Mouse (Mus musculus): ENCODE data around the gene Bpifa3.
"Not testable (repeated sequence)": the region's sequence is repeated elsewhere in the genome, so short reads cannot be mapped to it uniquely, and the experiment has no call there.

Gene Bpifa3

DNA sequence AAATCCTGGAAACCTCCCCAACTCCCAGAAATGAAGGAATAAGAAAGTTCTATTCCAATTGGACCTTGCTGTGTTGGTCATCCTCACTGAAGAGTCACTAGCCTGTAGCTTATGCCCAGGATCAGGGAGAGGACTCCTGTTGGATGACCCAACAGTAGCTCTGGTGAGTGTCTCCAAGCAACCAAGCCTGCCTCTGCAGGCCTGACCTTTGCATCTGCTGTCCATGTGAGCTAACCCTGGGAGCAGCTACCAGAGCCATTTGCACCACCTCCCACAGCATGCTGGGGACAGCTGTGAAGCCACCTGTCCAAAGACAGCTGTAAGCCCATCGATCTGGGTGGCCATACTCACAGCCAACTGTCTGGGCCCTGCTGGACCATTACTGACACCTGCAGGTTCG, at the start of gene Bpifa3:
TSS of gene Bpifa3 (plus strand) at position 217 of the 400 bp plus-strand sequence.
- DNase-seq (ENCODE audit: low spot score in 2 of 2) = no peak

DNA sequence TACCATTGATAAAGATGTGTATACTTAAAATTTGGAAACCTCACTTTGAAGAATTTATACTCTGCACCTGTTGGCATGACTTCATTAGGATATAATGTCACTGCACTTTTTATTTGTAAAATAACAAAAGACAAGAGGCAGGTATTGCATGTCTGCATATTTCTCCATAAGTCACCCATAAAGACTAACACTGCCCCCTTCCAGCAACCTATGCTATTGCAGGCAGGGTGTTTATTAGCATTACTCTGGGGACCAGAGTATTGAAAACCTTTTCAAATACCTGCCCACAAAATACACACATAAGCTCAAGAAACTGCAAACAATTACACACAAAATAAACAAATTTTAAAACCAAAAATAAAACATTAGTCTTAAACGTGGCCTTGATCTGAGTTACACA, 32.4 kb upstream of the Bpifa3 start:
- DNase-seq (ENCODE audit: low spot score in 2 of 2) = no peak

DNA sequence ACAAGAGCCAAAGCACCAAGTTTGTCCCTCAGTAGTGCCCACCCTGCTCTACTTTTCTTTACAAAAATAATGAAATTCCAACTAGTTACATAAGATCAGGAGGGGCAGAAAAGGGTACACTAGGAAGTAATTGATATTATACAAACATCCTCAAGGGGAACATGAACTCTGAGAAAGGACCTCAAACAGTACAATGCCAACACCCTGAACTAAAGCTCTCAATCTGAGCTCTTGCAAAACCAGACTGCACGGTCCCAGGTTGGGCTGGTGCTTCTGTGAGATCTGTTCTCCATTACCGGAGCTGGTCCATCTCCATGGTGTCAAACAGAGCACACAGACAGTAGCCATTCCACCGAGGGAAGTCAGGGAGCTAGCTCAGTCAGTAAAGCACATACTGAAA, 12.8 kb upstream of the Bpifa3 start:
- DNase-seq (ENCODE audit: low spot score in 2 of 2) = no peak

DNA sequence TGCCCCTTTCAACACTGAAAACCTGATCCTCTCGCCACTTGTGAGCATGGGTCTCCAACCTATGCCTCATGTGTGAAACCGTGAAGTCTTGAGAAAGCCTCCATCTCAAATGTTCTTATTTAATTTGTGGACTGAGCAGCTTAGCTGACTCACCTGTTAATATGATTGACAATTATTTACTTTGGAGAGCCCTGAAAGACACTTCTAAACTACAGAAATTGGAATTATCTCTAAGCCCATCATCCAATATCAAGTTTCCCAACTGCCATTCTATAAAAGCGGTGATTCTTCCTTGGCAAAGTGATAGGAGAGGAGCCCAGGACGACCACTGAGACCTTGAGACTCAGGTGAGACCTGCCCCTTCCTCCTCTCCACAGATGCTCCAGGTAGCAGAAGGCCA, 12.4 kb downstream of the Bpifa3 start, which contains the start of gene Bpifa1:
TSS of gene Bpifa1 (plus strand) at position 301 of the 400 bp plus-strand sequence.
- DNase-seq (ENCODE audit: low spot score in 2 of 2) = no peak

DNA sequence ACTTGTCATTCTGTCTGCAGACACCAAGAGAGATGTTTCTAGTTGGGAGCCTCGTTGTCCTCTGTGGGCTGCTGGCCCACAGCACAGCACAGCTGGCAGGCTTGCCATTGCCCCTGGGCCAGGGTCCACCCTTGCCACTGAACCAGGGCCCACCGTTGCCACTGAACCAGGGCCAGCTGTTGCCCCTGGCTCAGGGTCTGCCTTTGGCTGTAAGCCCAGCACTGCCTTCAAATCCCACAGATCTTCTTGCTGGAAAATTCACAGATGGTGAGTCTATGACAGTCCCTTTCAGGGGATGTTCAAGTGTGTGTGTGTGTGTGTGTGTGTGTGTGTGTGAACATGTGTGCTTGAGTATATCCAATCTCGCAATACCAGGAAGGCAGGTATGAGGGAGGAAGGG, 13.6 kb downstream of the Bpifa3 start:
- no peak for DNase-seq (ENCODE audit: low spot score in 2 of 2)

DNA sequence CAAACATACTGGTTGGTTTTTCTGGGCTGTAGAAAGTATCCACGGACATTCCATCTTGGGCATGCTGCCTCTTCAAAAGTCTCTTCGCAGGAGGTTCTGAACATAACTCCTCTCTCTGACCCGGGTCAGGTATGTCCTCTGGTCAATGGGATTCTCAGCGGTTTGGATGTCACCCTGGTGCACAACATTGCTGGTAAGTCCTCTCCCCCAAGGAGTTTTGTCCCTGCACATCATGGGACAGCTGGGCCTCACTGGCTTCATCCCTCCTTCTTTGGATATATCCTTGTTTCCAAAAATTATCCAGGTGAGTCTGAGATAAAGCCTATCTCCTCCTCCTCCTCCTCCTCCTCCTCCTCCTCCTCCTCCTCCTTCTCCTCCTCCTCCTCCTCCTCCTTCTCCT, 17.4 kb downstream of the Bpifa3 start:
- DNase-seq (ENCODE audit: low spot score in 2 of 2) = no peak

DNA sequence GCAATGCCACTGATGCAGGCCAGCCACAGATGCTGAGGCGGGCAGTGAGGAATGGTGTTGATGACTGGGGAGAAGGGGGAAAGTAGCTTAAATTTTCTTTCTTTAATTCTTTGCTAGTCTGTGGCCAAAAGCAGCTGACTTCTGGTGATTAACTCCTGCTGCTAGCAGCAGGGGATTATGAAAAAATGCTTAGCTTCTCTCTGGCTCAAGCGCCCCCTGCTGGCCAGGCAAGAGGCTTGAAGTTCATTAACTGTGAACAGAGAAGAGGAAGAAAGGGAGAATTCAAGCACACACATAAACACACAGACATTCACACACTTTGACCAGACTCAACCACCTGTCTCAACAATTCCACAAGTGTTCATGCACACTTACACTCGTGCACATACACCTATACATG, 28.3 kb downstream of the Bpifa3 start:
- DNase-seq (ENCODE audit: low spot score in 2 of 2) = no peak

DNA sequence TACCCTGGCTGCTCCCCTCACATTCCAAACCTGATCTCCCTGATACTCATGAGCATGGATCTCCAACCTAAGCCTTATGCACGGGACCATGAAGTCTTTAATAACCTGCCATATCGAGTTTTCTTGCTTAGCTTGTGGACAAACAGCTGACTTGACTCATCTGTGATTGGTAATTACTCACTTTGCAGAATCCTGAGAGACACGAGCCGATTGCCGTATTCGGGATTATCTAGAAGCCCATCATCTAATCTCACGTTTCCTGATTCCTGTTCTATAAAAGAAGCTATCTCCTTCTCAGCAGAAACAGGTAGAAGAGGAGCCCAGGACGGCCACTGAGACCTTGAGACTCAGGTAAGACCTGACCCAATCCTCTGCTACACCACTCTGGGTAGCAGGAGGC, 32.2 kb downstream of the Bpifa3 start, which contains the start of gene Bpifa5:
TSS of gene Bpifa5 (plus strand) at position 301 of the 400 bp plus-strand sequence.
- DNase-seq (ENCODE audit: low spot score in 2 of 2) = no peak

DNA sequence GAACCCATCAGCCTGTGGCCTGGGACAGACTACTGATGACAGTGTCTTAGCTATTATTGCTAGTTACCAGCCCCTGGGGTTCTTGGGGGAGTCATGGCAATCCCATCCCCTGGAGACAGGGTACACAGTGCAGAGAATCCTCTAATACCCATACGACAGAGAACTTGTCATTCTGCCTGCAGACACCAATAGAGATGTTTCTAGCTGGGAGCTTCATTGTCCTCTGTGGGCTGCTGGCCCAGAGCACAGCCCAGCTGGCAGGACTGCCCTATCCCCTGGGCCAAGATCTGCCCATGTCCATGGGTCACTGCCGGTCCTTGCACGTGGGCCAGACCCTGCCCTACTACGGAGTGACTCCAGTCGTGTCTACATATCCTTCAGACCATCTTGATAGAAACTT, 33.2 kb downstream of the Bpifa3 start:
- no peak for DNase-seq (ENCODE audit: low spot score in 2 of 2)

DNA sequence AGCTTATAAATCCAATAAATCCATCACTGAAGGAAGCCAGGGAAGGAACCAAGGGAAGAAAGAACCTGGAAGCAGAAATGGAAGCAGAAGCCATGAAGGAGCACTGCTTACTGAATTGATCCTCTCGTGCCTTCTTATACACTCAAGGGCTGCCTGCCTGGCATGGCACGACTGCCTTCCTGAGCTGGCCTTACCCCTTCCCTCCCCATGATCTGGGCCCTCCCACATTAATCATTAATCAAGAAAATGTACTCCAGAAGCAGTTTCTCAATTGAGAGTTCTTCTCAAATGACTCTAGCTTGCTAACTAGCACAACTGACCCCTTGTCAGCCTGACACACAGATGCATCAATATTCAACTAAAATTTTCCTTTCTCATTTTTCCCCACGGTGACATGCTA, 39.0 kb downstream of the Bpifa3 start:
- DNase-seq (ENCODE audit: low spot score in 2 of 2) = no peak

DNA sequence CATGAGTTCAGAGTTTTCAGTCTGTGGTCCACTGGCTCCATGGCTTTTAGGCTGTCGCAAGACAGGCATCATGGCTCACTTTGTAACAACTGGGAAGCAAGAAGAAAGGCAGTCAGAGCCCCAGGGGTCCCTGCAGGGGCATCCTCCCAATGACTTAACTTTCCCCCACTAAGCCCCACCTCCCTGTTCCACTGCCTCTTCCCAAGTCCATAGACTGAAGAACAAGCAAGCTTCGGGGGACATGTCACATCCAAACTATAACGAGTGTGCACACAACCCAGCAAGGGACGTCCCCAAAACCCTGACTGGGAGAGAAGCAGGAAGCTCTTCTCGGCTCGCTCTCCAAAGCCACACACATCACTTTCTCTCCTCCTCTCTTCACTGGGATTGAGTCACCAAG, 41.5 kb downstream of the Bpifa3 start:
- DNase-seq (ENCODE audit: low spot score in 2 of 2) = no peak

DNA sequence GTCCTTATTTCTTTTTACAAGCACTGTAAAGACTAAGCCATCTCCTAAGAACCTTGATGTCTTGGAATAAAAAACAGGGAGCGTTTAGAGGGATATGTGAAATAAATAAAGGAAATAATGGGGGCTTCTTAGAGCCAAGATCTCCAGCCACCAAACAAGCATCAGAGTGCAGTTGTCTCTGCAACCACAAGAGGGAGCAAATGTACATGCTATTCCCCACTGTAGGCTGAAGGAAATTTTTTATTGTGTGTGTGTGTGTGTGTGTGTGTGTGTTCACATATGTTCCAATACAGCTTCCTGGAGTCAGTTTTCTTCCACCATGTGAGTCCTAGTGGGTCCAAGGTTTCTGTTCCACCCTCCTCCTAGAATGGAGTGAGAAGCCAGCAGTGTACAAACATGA, 43.2 kb downstream of the Bpifa3 start:
- no peak for DNase-seq (ENCODE audit: low spot score in 2 of 2)

DNA sequence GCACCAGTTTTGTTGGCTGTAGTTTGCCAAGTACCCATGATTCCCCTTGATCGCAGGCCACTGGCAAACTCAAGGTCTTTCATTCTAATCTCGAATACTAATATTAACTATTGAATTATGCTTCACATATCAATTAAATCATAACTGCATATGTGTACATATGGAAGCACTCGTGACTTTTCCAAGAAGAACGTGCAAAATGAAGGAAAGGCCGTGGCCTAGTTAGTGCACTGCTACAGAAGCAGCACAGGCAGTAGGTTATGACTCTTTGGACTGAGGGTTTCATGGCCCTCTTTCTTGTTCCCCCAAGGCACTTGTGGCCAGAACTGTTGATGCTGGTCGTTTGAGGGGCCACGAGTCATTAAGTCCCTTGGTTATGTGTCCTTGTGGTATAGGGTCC, 51.8 kb downstream of the Bpifa3 start:
- not testable (repeated sequence) for DNase-seq (ENCODE audit: low spot score in 2 of 2)

DNA sequence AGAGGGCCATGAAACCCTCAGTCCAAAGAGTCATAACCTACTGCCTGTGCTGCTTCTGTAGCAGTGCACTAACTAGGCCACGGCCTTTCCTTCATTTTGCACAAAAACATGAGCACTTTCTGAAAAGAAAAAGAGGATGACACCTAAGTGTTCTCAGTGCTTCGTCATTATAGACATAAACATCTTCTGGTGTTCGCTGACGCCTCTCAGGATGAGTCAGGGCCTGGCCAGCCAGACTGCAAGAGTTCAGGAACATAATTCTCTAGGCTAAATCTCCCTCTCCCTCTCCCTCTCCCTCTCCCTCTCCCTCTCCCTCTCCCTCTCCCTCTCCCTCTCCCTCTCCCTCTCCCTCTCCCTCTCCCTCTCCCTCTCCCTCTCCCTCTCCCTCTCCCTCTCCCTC, 52.9 kb downstream of the Bpifa3 start:
- not testable (repeated sequence) for DNase-seq (ENCODE audit: low spot score in 2 of 2)

DNA sequence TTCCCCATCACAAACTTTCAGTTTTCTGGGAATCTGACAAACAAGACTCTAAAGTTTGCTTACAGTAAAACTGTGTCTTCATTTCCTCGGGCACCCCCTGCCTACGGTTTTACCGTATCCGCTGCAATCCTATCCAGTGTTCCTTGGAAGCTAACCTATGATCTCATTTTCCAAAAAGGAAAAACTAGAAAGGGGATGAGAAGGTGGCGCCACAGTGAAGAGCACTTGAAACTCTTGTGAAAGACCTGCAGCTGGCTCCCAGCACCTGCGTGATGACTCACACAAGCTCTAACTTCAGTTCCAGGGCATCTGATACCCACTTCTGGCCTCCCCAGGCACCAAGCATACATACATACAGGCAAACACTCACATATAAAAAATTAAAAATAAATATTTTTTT, 55.2 kb downstream of the Bpifa3 start:
- no peak for DNase-seq (ENCODE audit: low spot score in 2 of 2)

DNA sequence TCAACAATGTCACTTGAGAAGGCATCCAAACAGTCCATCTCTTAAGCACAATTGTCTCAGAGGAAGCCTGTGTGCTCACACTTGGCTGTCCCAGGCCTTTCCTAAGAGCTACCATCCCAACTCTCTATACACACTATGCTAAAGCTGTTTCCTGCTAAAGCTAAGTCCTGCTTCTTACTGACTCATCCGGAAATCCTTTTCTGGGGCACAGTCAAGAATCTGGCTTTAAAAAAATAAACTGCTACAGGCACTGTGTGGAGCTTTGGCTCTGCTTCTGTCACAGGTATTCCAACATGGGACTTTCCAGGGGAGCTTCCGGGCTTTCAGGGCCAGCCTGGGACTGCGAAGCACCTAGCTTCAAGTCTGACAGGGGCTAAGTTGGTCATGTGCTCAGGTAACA, 55.6 kb downstream of the Bpifa3 start:
- DNase-seq (ENCODE audit: low spot score in 2 of 2) = no peak

DNA sequence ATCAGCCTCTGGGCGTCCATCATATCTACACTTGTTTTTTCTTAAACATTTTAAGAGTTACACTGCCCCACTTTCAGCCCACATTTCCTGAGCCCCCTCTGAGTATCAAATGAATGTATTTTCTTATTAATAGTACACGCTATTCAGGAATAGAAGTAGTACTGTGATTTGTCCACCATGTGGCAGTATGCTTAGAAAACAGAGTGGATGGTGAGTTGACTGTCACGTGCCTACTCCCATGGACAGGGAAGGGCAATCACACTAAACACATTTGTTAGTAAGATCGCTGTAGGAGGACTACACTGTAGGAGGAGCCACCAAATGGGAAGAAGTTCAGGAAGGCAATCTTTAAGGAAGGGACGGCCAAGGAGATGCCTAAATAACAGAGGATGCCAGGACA, 57.3 kb downstream of the Bpifa3 start:
- no peak for DNase-seq (ENCODE audit: low spot score in 2 of 2)

Data from urinary bladder, adult 18-20 months (tissue).